In the genomic region with DNA sequence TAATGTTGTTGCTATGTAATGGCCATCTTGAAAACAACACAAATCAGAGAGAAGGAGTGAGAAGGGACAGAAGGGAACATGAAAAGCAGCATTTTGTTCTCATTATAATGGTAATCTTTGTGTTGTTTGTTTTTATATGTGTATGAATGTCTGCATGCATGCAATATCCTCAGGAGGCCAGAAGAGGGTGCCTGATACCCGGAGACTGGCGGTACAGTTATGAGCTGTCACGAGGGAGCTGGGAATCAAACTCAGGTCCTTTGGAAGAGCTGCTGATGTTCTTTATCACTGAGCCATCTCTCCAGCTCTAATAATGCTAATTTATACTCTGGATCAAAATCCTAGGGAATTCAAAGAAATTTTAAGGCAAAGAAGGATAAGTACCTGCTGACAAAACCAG, we compare ENCODE assay signal across 13 mouse cellular contexts.
"Had no signal": no experiment of that assay in that cellular context is flagged by ENCODE, and none has a peak within 500 bp of the region (broad histone marks: within the 10 kb centered on the region; RNA-seq: fewer than 3 reads in every experiment).

No protein-coding gene starts in this region.

- DNase-seq: kidney, adult 8-10 months; kidney, postnatal 25 days; liver; liver, embryonic 13.5 days; liver, postnatal 0 days; lung, postnatal 36 days; midbrain, embryonic 14.5 days; right cerebral cortex, postnatal 4 days; spleen, adult 18-20 months; thymus, postnatal 36 days had no signal

- H3K36me3 ChIP-seq: limb, embryonic 12.5 days; liver, embryonic 13.5 days; neural tube, embryonic 12.5 days; stomach, embryonic 15.5 days had no signal

- H3K9ac ChIP-seq: limb, embryonic 12.5 days; liver, embryonic 13.5 days; liver, postnatal 0 days; neural tube, embryonic 12.5 days; stomach, embryonic 15.5 days had no signal

- H3K4me1 ChIP-seq: limb, embryonic 12.5 days; liver, embryonic 13.5 days; neural tube, embryonic 12.5 days; stomach, embryonic 15.5 days had no signal

- H3K4me2 ChIP-seq: limb, embryonic 12.5 days; liver, embryonic 13.5 days; neural tube, embryonic 12.5 days; stomach, embryonic 15.5 days had no signal

- ATAC-seq: liver, postnatal 0 days had no signal

- H3K27me3 ChIP-seq: limb, embryonic 12.5 days; liver, embryonic 13.5 days; neural tube, embryonic 12.5 days; stomach, embryonic 15.5 days had no signal

- H3K9me3 ChIP-seq: limb, embryonic 12.5 days; liver, embryonic 13.5 days; neural tube, embryonic 12.5 days; stomach, embryonic 15.5 days had no signal

- H3K4me3 ChIP-seq: limb, embryonic 12.5 days; liver, embryonic 13.5 days; neural tube, embryonic 12.5 days; stomach, embryonic 15.5 days had no signal

- H3K27ac ChIP-seq: limb, embryonic 12.5 days; liver, embryonic 13.5 days; neural tube, embryonic 12.5 days; stomach, embryonic 15.5 days had no signal
